Mouse (Mus musculus): ENCODE measurements at regions not wholly inside any gene's neighbourhood (a gene's known extent, or its start where the extent isn't known, plus 50 kb on each side); places are given as distances from the start of the nearest gene placed in this dataset.

DNA sequence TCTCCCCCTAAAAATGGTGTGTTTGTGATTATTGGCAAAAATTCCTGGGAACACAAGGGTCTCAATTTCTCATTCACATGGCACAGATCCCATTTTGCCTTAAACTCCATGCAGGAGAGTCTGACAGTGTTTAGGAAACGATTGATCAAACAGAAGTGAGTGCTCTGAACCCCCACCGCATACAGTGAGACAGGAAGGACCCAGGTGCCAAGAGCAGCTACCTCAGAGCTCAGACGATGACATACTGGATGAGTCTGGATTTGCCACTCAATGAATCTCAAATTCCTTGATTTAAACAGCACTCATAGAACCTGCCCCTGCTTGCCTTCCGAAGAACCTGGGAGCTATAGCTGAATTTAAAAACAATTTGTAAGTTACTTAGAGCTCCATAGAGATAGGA, 129.6 kb upstream of the Gdnf start:
- Histone ChIP-seq H3K27ac (ENCODE audit: insufficient read depth, low read depth, low read length, poor library complexity, severe bottlenecking) (no peak overlapping the region), H3K9me3 (ENCODE audit: control insufficient read depth, insufficient read depth, low read depth, low read length) (no peaks in the 10 kb centered on the region), H3K36me3 (ENCODE audit: control insufficient read depth, insufficient read depth, low read length, poor library complexity, severe bottlenecking) (no peaks in the 10 kb centered on the region), H3K4me3 (ENCODE audit: insufficient read depth in 1 of 2, low read depth in 1 of 2, low read length in 2 of 2, poor library complexity in 1 of 2, severe bottlenecking in 1 of 2) (no peak overlapping the region), H3K9ac (ENCODE audit: insufficient read depth, low read depth, low read length, poor library complexity, severe bottlenecking) (no peak overlapping the region), H3K4me1 (ENCODE audit: control insufficient read depth in 2 of 2, insufficient read depth in 2 of 2, low read length in 2 of 2, poor library complexity in 1 of 2) (no peaks in the 10 kb centered on the region)
- TF ChIP-seq ZNF384 (IDR thresholded peaks at IDR 0.05; ENCODE audit: low read depth, low read length) = no peak
- no peak for TF ChIP-seq MAFK (IDR thresholded peaks at IDR 0.05; ENCODE audit: insufficient read depth, low read depth, low read length)
- no peak for TF ChIP-seq HCFC1 (IDR thresholded peaks at IDR 0.05; ENCODE audit: borderline replicate concordance, insufficient read depth, low read length)
- no peak for DNase-seq (ENCODE audit: low read depth, low spot score)
- in situ Hi-C loops (cut with MboI; ENCODE audit: low sequenced_read_pairs in 2 of 2, unreplicated experiment in 2 of 2) = no loop called here

GRCm38 (mm10) chr15:7683235-7683974, 127.2 kb upstream of the Gdnf start:
- no peaks in the 10 kb centered on the region for H3K36me3 ChIP-seq (ENCODE audit: control insufficient read depth, insufficient read depth, low read length, poor library complexity, severe bottlenecking)
- no peaks in the 10 kb centered on the region for H3K4me1 ChIP-seq (ENCODE audit: control insufficient read depth in 2 of 2, insufficient read depth in 2 of 2, low read length in 2 of 2, poor library complexity in 1 of 2)
- TF ChIP-seq MAFK (IDR thresholded peaks at IDR 0.05; ENCODE audit: insufficient read depth, low read depth, low read length) (no peak), CHD2 (IDR thresholded peaks at IDR 0.05; ENCODE audit: low read depth, low read length) (no peak), ZC3H11A (IDR thresholded peaks at IDR 0.05; ENCODE audit: borderline replicate concordance, low read depth, low read length) (no peak), ZNF384 (IDR thresholded peaks at IDR 0.05; ENCODE audit: low read depth, low read length) (no peak), HCFC1 (IDR thresholded peaks at IDR 0.05; ENCODE audit: borderline replicate concordance, insufficient read depth, low read length) (no peak)
- H3K9me3 ChIP-seq (ENCODE audit: control insufficient read depth, insufficient read depth, low read depth, low read length) = no peaks in the 10 kb centered on the region
- no peak for DNase-seq (ENCODE audit: low read depth, low spot score)
- no peak overlapping the region for H3K27ac ChIP-seq (ENCODE audit: insufficient read depth, low read depth, low read length, poor library complexity, severe bottlenecking)
- in situ Hi-C loops (cut with MboI; ENCODE audit: low sequenced_read_pairs in 2 of 2, unreplicated experiment in 2 of 2) = no loop called here
- H3K9ac ChIP-seq (ENCODE audit: insufficient read depth, low read depth, low read length, poor library complexity, severe bottlenecking) = no peak overlapping the region
- no peak overlapping the region for H3K4me3 ChIP-seq (ENCODE audit: insufficient read depth in 1 of 2, low read depth in 1 of 2, low read length in 2 of 2, poor library complexity in 1 of 2, severe bottlenecking in 1 of 2)

- no peaks in the 10 kb centered on the region for H3K4me1 ChIP-seq (ENCODE audit: control insufficient read depth in 2 of 2, insufficient read depth in 2 of 2, low read length in 2 of 2, poor library complexity in 1 of 2)
- H3K27ac ChIP-seq (ENCODE audit: insufficient read depth, low read depth, low read length, poor library complexity, severe bottlenecking) = no peak overlapping the region
- H3K4me3 ChIP-seq (ENCODE audit: insufficient read depth in 1 of 2, low read depth in 1 of 2, low read length in 2 of 2, poor library complexity in 1 of 2, severe bottlenecking in 1 of 2) = no peak overlapping the region
- no peaks in the 10 kb centered on the region for H3K9me3 ChIP-seq (ENCODE audit: control insufficient read depth, insufficient read depth, low read depth, low read length)
- no peak overlapping the region for H3K9ac ChIP-seq (ENCODE audit: insufficient read depth, low read depth, low read length, poor library complexity, severe bottlenecking)
- no peak for DNase-seq (ENCODE audit: low read depth, low spot score)
- in situ Hi-C loops (cut with MboI; ENCODE audit: low sequenced_read_pairs in 2 of 2, unreplicated experiment in 2 of 2) = no loop called here
- no peak for TF ChIP-seq HCFC1 (IDR thresholded peaks at IDR 0.05; ENCODE audit: borderline replicate concordance, insufficient read depth, low read length)
- TF ChIP-seq CHD2 (IDR thresholded peaks at IDR 0.05; ENCODE audit: low read depth, low read length) = no peak
- TF ChIP-seq MAFK (IDR thresholded peaks at IDR 0.05; ENCODE audit: insufficient read depth, low read depth, low read length) = no peak
- TF ChIP-seq ZNF384 (IDR thresholded peaks at IDR 0.05; ENCODE audit: low read depth, low read length) = no peak
- H3K36me3 ChIP-seq (ENCODE audit: control insufficient read depth, insufficient read depth, low read length, poor library complexity, severe bottlenecking) = no peaks in the 10 kb centered on the region
These were observed 119.4 kb upstream of the Gdnf start for GRCm38 (mm10) chr15:7691251-7691650.

GRCm38 (mm10) chr15:7692096-7692495, 118.5 kb upstream of the Gdnf start:
- H3K9ac ChIP-seq (ENCODE audit: insufficient read depth, low read depth, low read length, poor library complexity, severe bottlenecking) = no peak overlapping the region
- H3K9me3 ChIP-seq (ENCODE audit: control insufficient read depth, insufficient read depth, low read depth, low read length) = no peaks in the 10 kb centered on the region
- H3K36me3 ChIP-seq (ENCODE audit: control insufficient read depth, insufficient read depth, low read length, poor library complexity, severe bottlenecking) = no peaks in the 10 kb centered on the region
- no peak for DNase-seq (ENCODE audit: low read depth, low spot score)
- in situ Hi-C loops (cut with MboI; ENCODE audit: low sequenced_read_pairs in 2 of 2, unreplicated experiment in 2 of 2) = no loop called here
- no peak overlapping the region for H3K4me3 ChIP-seq (ENCODE audit: insufficient read depth in 1 of 2, low read depth in 1 of 2, low read length in 2 of 2, poor library complexity in 1 of 2, severe bottlenecking in 1 of 2)
- TF ChIP-seq ZC3H11A (IDR thresholded peaks at IDR 0.05; ENCODE audit: borderline replicate concordance, low read depth, low read length) (no peak), HCFC1 (IDR thresholded peaks at IDR 0.05; ENCODE audit: borderline replicate concordance, insufficient read depth, low read length) (no peak), MAFK (IDR thresholded peaks at IDR 0.05; ENCODE audit: insufficient read depth, low read depth, low read length) (no peak), ZNF384 (IDR thresholded peaks at IDR 0.05; ENCODE audit: low read depth, low read length) (no peak), CHD2 (IDR thresholded peaks at IDR 0.05; ENCODE audit: low read depth, low read length) (no peak)
- no peaks in the 10 kb centered on the region for H3K4me1 ChIP-seq (ENCODE audit: control insufficient read depth in 2 of 2, insufficient read depth in 2 of 2, low read length in 2 of 2, poor library complexity in 1 of 2)
- no peak overlapping the region for H3K27ac ChIP-seq (ENCODE audit: insufficient read depth, low read depth, low read length, poor library complexity, severe bottlenecking)

- no peaks in the 10 kb centered on the region for H3K9me3 ChIP-seq (ENCODE audit: control insufficient read depth, insufficient read depth, low read depth, low read length)
- TF ChIP-seq MAFK (IDR thresholded peaks at IDR 0.05; ENCODE audit: insufficient read depth, low read depth, low read length) = no peak
- TF ChIP-seq ZNF384 (IDR thresholded peaks at IDR 0.05; ENCODE audit: low read depth, low read length) = no peak
- TF ChIP-seq ZC3H11A (IDR thresholded peaks at IDR 0.05; ENCODE audit: borderline replicate concordance, low read depth, low read length) = no peak
- TF ChIP-seq CHD2 (IDR thresholded peaks at IDR 0.05; ENCODE audit: low read depth, low read length) = no peak
- no peak for TF ChIP-seq HCFC1 (IDR thresholded peaks at IDR 0.05; ENCODE audit: borderline replicate concordance, insufficient read depth, low read length)
- no peak for DNase-seq (ENCODE audit: low read depth, low spot score)
- no peak overlapping the region for H3K4me3 ChIP-seq (ENCODE audit: insufficient read depth in 1 of 2, low read depth in 1 of 2, low read length in 2 of 2, poor library complexity in 1 of 2, severe bottlenecking in 1 of 2)
- no peak overlapping the region for H3K9ac ChIP-seq (ENCODE audit: insufficient read depth, low read depth, low read length, poor library complexity, severe bottlenecking)
- no peaks in the 10 kb centered on the region for H3K36me3 ChIP-seq (ENCODE audit: control insufficient read depth, insufficient read depth, low read length, poor library complexity, severe bottlenecking)
- no peaks in the 10 kb centered on the region for H3K4me1 ChIP-seq (ENCODE audit: control insufficient read depth in 2 of 2, insufficient read depth in 2 of 2, low read length in 2 of 2, poor library complexity in 1 of 2)
- in situ Hi-C loops (cut with MboI; ENCODE audit: low sequenced_read_pairs in 2 of 2, unreplicated experiment in 2 of 2) = no loop called here
- no peak overlapping the region for H3K27ac ChIP-seq (ENCODE audit: insufficient read depth, low read depth, low read length, poor library complexity, severe bottlenecking)
These were observed 116.6 kb upstream of the Gdnf start for GRCm38 (mm10) chr15:7694037-7694436.

Measured in ES-E14 (cell line).